Mouse (Mus musculus): ENCODE results near the gene Ctsr.
"Not testable (repeated sequence)": the region's sequence is repeated elsewhere in the genome, so short reads cannot be mapped to it uniquely, and the experiment has no call there.

Ctsr gene

GRCm38 (mm10) chr13:61164156-61164555 is at the start of gene Ctsr:
Ctsr (minus strand) TSS chr13:61164256.
- DNase-seq = no peak

GRCm38 (mm10) chr13:61203310-61203709 is 39.3 kb upstream of the Ctsr start, which contains the start of gene Cts6:
Cts6 (minus strand) TSS chr13:61203410.
- DNase-seq = no peak

GRCm38 (mm10) chr13:61185151-61185933 is 21.3 kb upstream of the Ctsr start:
- not testable (repeated sequence) for DNase-seq

GRCm38 (mm10) chr13:61164622-61165021 is 566 bp upstream of the Ctsr start:
- DNase-seq = no peak

Measured in kidney, adult 9 months (tissue).